Mouse (Mus musculus): Measurements from ENCODE around the gene Tubb5.

- TF ChIP-seq CTCF (IDR thresholded peaks at IDR 0.05; ENCODE audit: insufficient read depth, low read depth, low read length) (no peak), POLR2A (IDR thresholded peaks at IDR 0.05; ENCODE audit: insufficient read depth, low read depth, low read length) (no peak)
These were observed 1.1 kb downstream of the Tubb5 start for GRCm38 (mm10) chr17:35836991-35837422.

Data from olfactory bulb, adult 2 months (tissue).